Mouse (Mus musculus): ENCODE data around the gene Nectin1. TPM values are rescaled to one million over a fixed set of nuclear protein-coding genes. Genes with fewer than 3 reads are reported as not detected.

Gene Nectin1
- total RNA-seq, 2 experiments from 2014 or later, result 96.1 to 106 TPM

- no peak for DNase-seq (ENCODE audit: low spot score in 2 of 2)
These were observed 17.5 kb downstream of the Nectin1 start for GRCm38 (mm10) chr9:43761181-43761820.

- no peak for DNase-seq (ENCODE audit: low spot score in 2 of 2)
These were observed 18.2 kb downstream of the Nectin1 start for GRCm38 (mm10) chr9:43761941-43762340.

- DNase-seq (ENCODE audit: low spot score in 2 of 2), result no peak
These were observed 21.8 kb downstream of the Nectin1 start for GRCm38 (mm10) chr9:43765419-43766179.

GRCm38 (mm10) chr9:43768779-43769178, 25.0 kb downstream of the Nectin1 start:
- DNase-seq (ENCODE audit: low spot score in 2 of 2), result no peak

- no peak for DNase-seq (ENCODE audit: low spot score in 2 of 2)
These were observed 25.4 kb downstream of the Nectin1 start for GRCm38 (mm10) chr9:43769228-43769627.

- no peak for DNase-seq (ENCODE audit: low spot score in 2 of 2)
These were observed 26.2 kb downstream of the Nectin1 start for GRCm38 (mm10) chr9:43769940-43770339.

- no peak for DNase-seq (ENCODE audit: low spot score in 2 of 2)
These were observed 27.3 kb downstream of the Nectin1 start for GRCm38 (mm10) chr9:43771041-43771440.

GRCm38 (mm10) chr9:43772460-43772859, 28.7 kb downstream of the Nectin1 start:
- no peak for DNase-seq (ENCODE audit: low spot score in 2 of 2)

GRCm38 (mm10) chr9:43773521-43773920, 29.7 kb downstream of the Nectin1 start:
- DNase-seq (ENCODE audit: low spot score in 2 of 2), result no peak

- no peak for DNase-seq (ENCODE audit: low spot score in 2 of 2)
These were observed 30.6 kb downstream of the Nectin1 start for GRCm38 (mm10) chr9:43774427-43774826.

GRCm38 (mm10) chr9:43776231-43776630, 32.4 kb downstream of the Nectin1 start:
- no peak for DNase-seq (ENCODE audit: low spot score in 2 of 2)

- DNase-seq (ENCODE audit: low spot score in 2 of 2), result no peak
These were observed 33.9 kb downstream of the Nectin1 start for GRCm38 (mm10) chr9:43777362-43778360.

- DNase-seq (ENCODE audit: low spot score in 2 of 2), result no peak
These were observed 37.1 kb downstream of the Nectin1 start for GRCm38 (mm10) chr9:43780883-43781282.

GRCm38 (mm10) chr9:43782401-43782800, 38.6 kb downstream of the Nectin1 start:
- no peak for DNase-seq (ENCODE audit: low spot score in 2 of 2)

- DNase-seq (ENCODE audit: low spot score in 2 of 2), result no peak
These were observed 40.2 kb downstream of the Nectin1 start for GRCm38 (mm10) chr9:43783959-43784358.

- DNase-seq (ENCODE audit: low spot score in 2 of 2), result no peak
These were observed 41.1 kb downstream of the Nectin1 start for GRCm38 (mm10) chr9:43784841-43785240.

- DNase-seq (ENCODE audit: low spot score in 2 of 2), result no peak
These were observed 43.8 kb downstream of the Nectin1 start for GRCm38 (mm10) chr9:43787591-43787990.

- no peak for DNase-seq (ENCODE audit: low spot score in 2 of 2)
These were observed 48.9 kb downstream of the Nectin1 start for GRCm38 (mm10) chr9:43792681-43793080.

GRCm38 (mm10) chr9:43793411-43793810, 49.6 kb downstream of the Nectin1 start:
- no peak for DNase-seq (ENCODE audit: low spot score in 2 of 2)

- no peak for DNase-seq (ENCODE audit: low spot score in 2 of 2)
These were observed 52.2 kb downstream of the Nectin1 start for GRCm38 (mm10) chr9:43796031-43796430.
